Mouse (Mus musculus) stomach, embryonic 14.5 days (tissue): ENCODE measurements around the gene Lasp1. TPM values are rescaled to one million over a fixed set of nuclear protein-coding genes. Genes with fewer than 3 reads are reported as not detected.

Experiments used
- ATAC-seq: fragments of 200-750 bp; cut with Nextera tagmentation; 2 replicates; pipeline ENCODE4 v1.8.0; 2017; ENCODE audit warnings: low read depth, moderate TSS enrichment; ENCODE audit not compliant: insufficient number of reproducible peaks, insufficient read depth, low FRiP score
- H3K27ac ChIP-seq: fragments of 300-500 bp; sonication (generic); 2 replicates; pipeline ENCODE4 v1.5.1; 2014; ENCODE audit warnings: mild to moderate bottlenecking, low read length, moderate library complexity, mixed read lengths
- H3K27me3 ChIP-seq: fragments of 300-500 bp; sonication (generic); 2 replicates; pipeline ENCODE4 v1.6.1; 2014; ENCODE audit warnings: low read length, control low read depth, mixed read lengths; ENCODE audit not compliant: control insufficient read depth, insufficient read depth
- H3K36me3 ChIP-seq: fragments of 300-500 bp; sonication (generic); 2 replicates; pipeline ENCODE4 v1.6.1; 2014; ENCODE audit warnings: mild to moderate bottlenecking, control low read depth, low read length, moderate library complexity, mixed read lengths; ENCODE audit not compliant: control insufficient read depth, insufficient read depth
- H3K4me1 ChIP-seq: fragments of 300-500 bp; sonication (generic); 2 replicates; pipeline ENCODE4 v1.6.1; 2014; ENCODE audit warnings: low read length, control low read depth, mixed read lengths; ENCODE audit not compliant: control insufficient read depth, insufficient read depth
- H3K4me2 ChIP-seq: fragments of 300-500 bp; sonication (generic); replicated peaks from 2 replicates; pipeline ENCODE4 v1.6.1; 2014; ENCODE audit warnings: low read depth, low read length, control low read depth
- H3K4me3 ChIP-seq: fragments of 300-500 bp; sonication (generic); 2 replicates; pipeline ENCODE4 v1.5.1; 2014; ENCODE audit warnings: low read depth, low read length, control low read depth
- H3K9ac ChIP-seq: fragments of 300-500 bp; sonication (generic); replicated peaks from 2 replicates; pipeline ENCODE4 v1.6.1; 2014; ENCODE audit warnings: low read depth, mild to moderate bottlenecking, control low read depth, low read length, moderate library complexity, mixed read lengths
- H3K9me3 ChIP-seq: fragments of 300-500 bp; sonication (generic); 2 replicates; pipeline ENCODE4 v1.6.1; 2016; ENCODE audit warnings: low read depth, low read length, control low read depth; ENCODE audit not compliant: control insufficient read depth
- WGBS: fragments of 180-500 bp; shearing (Covaris S2); extraction: QIAGEN DNeasy Blood & Tissue Kit; methylation state at CpG from one replicate; pipeline ENCODE4 v1.1.7; 2014; 5-methylcytosine and 5-hydroxymethylcytosine counted together
- polyA plus RNA-seq: library from polyadenylated mRNA; unstranded; fragments of >200 nt; fragmentation: Nextera tagmentation; extraction: Ambion mirVana; gene quantifications from 2 replicates; pipeline ENCODE4 v1.2.1, GENCODE M21; 2014

Lasp1 gene
- polyA plus RNA-seq, 1 experiment from 2014 or later, result 73.2 TPM

DNA sequence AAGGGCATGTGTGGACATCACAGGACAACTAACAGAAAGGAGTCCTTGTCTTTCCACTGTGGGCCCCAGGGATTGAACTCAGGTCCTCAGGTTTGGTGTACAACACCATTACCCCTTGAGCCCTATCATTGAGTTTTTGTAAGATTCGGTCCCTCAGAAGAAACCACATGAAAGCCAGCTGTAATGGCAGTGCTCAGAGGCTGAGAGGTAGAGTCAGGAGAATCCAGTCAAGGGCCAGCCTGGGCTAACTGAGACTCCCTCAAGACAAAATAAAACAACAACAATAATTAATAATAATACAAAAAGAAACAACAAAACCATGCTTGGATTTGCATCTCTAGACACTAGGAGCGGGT lies 41.3 kb downstream of the Lasp1 start:
- peaks cover 26% of the 10 kb centered on the region for H3K36me3 ChIP-seq
- H3K9ac ChIP-seq, result no peak overlapping the region
- H3K4me2 ChIP-seq, result peak overlapping the region; percentile 42; the same call in 1 of the 2 replicates
- no peaks in the 10 kb centered on the region for H3K27me3 ChIP-seq
- WGBS, result 65% methylated on average over 2 of the region's 2 CpGs
- H3K27ac ChIP-seq, result no peak overlapping the region
- ATAC-seq, result no peak
- no peak overlapping the region; the same call in 1 of the 2 replicates for H3K4me3 ChIP-seq
- H3K9me3 ChIP-seq, result no peaks in the 10 kb centered on the region
- peaks cover 5% of the 10 kb centered on the region; the same call in 1 of the 2 replicates for H3K4me1 ChIP-seq

DNA sequence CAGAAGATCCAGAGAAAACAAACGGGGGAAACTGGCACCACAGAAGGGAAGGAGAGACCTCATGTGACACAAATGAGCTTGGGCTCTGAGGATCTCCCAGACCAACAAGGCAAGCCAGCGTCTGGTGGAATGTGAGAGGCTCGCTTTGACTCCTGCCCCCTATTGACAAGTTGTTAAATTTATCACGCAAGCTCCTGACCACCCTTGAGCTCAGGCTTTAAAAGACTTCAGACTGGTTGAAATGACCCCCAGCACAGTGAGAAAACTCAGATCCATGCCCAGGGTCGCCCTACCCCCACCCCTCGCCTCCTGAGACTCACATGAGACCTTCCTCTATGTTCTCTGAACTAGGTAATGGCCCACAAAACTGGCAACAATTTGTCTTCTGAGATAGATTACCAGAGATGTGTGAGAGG lies 41.7 kb downstream of the Lasp1 start, which contains the start of gene B230217C12Rik:
Gene B230217C12Rik, plus strand, starts transcription at position 242 of the 416 bp plus-strand sequence.
- ATAC-seq, result no peak
- peak within 1 kb of the TSS; percentile 39; the same call in 1 of the 2 replicates for H3K9ac ChIP-seq
- peak within 1 kb of the TSS; percentile 36 for H3K4me3 ChIP-seq
- peak within 1 kb of the TSS; percentile 46 for H3K27ac ChIP-seq
- H3K4me1 ChIP-seq, result peaks cover 5% of the 10 kb centered on the region; the same call in 1 of the 2 replicates
- no peaks in the 10 kb centered on the region for H3K9me3 ChIP-seq
- H3K36me3 ChIP-seq, result peaks cover 23% of the 10 kb centered on the region
- peak within 1 kb of the TSS; percentile 42 for H3K4me2 ChIP-seq
- no peaks in the 10 kb centered on the region for H3K27me3 ChIP-seq
- under 1% methylated on average over 6 of the region's 6 CpGs for WGBS

DNA sequence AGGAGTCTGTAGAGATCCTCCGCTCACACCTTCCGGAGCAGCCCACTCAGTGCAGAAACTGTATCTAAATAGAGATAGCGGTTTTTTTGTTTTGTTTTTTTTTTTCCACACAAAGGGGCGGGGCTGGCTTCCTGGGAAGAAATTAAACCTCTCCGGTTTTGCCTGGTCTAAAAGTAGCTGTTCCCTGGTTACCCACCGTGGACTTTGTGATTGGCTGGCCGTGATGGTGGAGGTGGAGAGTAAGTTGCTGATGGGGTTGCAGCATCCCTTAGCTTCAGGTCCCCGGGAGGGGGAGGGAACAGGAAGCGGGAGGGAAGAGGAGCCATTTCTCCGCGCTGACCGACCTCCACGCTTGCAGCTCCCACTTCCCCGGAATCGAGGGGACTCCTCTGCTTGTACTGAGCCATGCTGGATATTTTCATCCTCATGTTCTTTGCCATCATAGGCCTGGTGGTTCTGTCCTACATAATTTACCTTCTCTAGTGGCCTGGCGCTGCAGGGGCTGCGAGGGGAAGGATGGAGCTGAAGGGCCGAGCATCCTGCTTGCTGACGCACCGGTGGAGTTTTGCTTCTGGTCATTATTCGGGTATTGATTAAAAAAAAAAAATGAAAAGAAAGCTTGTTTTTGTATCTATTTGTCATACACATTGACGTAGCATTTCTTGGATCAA lies 42.3 kb downstream of the Lasp1 start:
- peak; percentile 70; the same call in 1 of the 2 replicates for ATAC-seq
- H3K27me3 ChIP-seq, result no peaks in the 10 kb centered on the region
- H3K9ac ChIP-seq, result peak overlapping the region; percentile 39; the same call in 1 of the 2 replicates
- H3K9me3 ChIP-seq, result no peaks in the 10 kb centered on the region
- H3K4me3 ChIP-seq, result peak overlapping the region; percentile 36
- peaks cover 5% of the 10 kb centered on the region; the same call in 1 of the 2 replicates for H3K4me1 ChIP-seq
- 2% methylated on average over 22 of the region's 22 CpGs for WGBS
- peaks cover 18% of the 10 kb centered on the region for H3K36me3 ChIP-seq
- H3K27ac ChIP-seq, result peak overlapping the region; percentile 46
- peak overlapping the region; percentile 42 for H3K4me2 ChIP-seq

DNA sequence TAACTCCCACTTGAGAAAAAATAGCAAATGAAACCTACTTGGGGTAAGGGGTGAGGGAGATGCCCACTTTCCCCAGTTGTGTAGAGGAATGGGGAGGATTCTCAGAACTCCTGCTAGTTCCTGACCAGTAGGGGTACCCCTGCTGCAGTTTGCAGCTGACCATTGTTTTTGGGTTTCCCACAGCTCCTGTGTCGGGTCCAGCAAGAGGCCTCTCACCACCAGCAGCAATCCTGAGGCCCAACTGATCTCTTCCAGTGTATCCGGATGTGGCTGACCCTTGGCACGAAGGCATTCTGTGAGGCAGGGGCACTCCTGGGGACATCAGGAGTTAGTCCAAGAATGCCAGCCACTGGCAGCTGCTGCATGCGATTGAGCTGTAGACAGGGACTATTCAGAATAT lies 43.2 kb downstream of the Lasp1 start:
- Histone ChIP-seq H3K4me2 (peak overlapping the region; percentile 17; the same call in 1 of the 2 replicates), H3K4me1 (peaks cover 5% of the 10 kb centered on the region; the same call in 1 of the 2 replicates), H3K9me3 (no peaks in the 10 kb centered on the region), H3K27me3 (no peaks in the 10 kb centered on the region), H3K9ac (no peak overlapping the region), H3K27ac (no peak overlapping the region), H3K36me3 (peaks cover 9% of the 10 kb centered on the region), H3K4me3 (no peak overlapping the region)
- no peak for ATAC-seq
- WGBS, result 49% methylated on average over 4 of the region's 4 CpGs

DNA sequence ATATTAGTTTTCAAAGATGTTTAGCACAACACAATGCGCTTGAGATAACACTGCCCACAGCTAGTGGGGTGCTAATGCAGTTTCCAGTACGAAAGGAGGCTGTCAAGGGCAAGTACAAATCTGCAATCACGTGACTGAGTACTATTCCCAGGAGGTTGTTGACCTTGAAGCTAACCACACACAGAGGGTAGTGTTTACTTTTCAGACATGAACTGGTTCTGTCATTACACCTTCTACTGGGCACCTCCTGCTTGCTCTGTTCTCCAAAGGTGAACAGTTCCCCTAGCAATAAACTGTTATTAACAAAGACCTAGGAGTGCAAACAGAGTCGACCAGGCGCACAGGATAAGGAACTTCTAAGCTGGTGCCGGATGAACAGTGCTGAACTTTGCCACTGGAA lies 51.6 kb downstream of the Lasp1 start:
- 38% methylated on average over 6 of the region's 6 CpGs for WGBS
- ATAC-seq, result peak; percentile 84

DNA sequence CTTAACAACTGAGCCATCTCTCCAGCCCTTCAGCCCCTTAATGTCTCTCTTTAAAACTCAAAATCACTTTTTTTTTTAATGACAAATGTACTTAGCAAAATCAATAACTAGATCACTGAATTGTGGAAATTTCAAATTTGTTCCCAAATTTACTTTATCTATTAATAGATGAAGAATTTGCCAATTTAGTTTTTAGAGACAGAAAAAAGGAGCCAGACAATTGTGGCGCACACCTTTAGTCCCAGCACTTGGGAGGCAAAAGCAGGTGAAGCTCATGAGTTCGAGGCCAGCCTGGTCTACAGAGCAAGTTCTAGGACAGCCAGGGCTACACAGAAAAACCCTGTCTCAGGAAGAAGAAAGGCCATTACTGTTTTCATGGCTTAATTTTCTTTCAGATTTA lies 52.8 kb downstream of the Lasp1 start:
- H3K9me3 ChIP-seq, result no peaks in the 10 kb centered on the region
- H3K27ac ChIP-seq, result no peak overlapping the region
- H3K9ac ChIP-seq, result no peak overlapping the region
- H3K4me2 ChIP-seq, result no peak overlapping the region
- H3K36me3 ChIP-seq, result no peaks in the 10 kb centered on the region
- 94% methylated on average over 2 of the region's 2 CpGs for WGBS
- no peak for ATAC-seq
- no peaks in the 10 kb centered on the region for H3K27me3 ChIP-seq
- no peak overlapping the region for H3K4me3 ChIP-seq
- H3K4me1 ChIP-seq, result no peaks in the 10 kb centered on the region

More for the DNA sequence above, 51.6 kb downstream of the Lasp1 start:
- no peaks in the 10 kb centered on the region for H3K27me3 ChIP-seq
- no peak overlapping the region for H3K9ac ChIP-seq
- no peaks in the 10 kb centered on the region for H3K36me3 ChIP-seq
- H3K4me1 ChIP-seq, result no peaks in the 10 kb centered on the region
- H3K4me2 ChIP-seq, result no peak overlapping the region
- H3K9me3 ChIP-seq, result no peaks in the 10 kb centered on the region
- H3K4me3 ChIP-seq, result no peak overlapping the region
- no peak overlapping the region for H3K27ac ChIP-seq

DNA sequence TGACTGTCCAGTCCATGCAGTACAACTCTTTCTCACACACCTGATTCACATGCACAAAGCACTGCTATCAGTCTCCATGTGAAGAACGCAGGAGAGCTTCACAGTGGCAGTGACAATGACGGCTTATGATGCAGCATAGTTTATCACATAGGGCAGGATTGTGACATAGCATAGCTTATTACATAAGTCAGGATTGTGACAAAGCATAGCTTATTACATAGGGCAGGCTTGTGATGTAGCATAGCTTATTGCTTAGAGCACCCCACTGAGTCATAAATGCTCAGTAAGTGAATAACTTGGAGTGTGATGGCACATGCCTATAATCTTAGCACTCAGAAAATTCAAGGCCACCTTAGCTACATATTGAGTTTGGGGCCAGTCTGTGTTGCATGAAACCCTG lies 56.7 kb downstream of the Lasp1 start:
- Histone ChIP-seq H3K9me3 (no peaks in the 10 kb centered on the region), H3K27me3 (no peaks in the 10 kb centered on the region), H3K4me3 (no peak overlapping the region), H3K27ac (no peak overlapping the region), H3K9ac (no peak overlapping the region), H3K4me2 (no peak overlapping the region), H3K4me1 (no peaks in the 10 kb centered on the region), H3K36me3 (no peaks in the 10 kb centered on the region)
- WGBS, result 81% methylated on average over 2 of the region's 2 CpGs
- ATAC-seq, result no peak

DNA sequence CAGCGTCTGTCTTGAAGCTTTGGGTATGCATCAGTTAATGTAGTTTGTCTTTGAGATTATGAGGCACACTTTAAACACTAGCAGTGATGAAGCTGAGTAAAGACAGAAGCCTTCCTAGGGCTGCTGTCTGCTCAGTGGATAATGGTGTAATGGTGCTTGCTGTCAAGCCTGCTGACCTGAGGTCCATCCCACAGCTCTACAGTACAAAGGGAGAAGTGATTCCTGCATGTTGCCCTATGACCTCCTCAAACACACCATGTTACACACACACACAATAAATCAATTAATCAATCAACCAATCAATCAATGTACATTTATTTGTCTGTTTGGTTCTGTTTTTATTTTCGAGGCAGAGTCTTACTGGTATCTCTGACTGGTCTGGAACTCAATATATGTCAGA lies 63.3 kb downstream of the Lasp1 start:
- H3K9me3 ChIP-seq, result no peaks in the 10 kb centered on the region
- 55% methylated on average over 2 of the region's 2 CpGs for WGBS
- H3K27me3 ChIP-seq, result no peaks in the 10 kb centered on the region
- ATAC-seq, result no peak
- no peaks in the 10 kb centered on the region for H3K4me1 ChIP-seq
- H3K27ac ChIP-seq, result no peak overlapping the region
- H3K9ac ChIP-seq, result no peak overlapping the region
- H3K36me3 ChIP-seq, result no peaks in the 10 kb centered on the region
- H3K4me2 ChIP-seq, result no peak overlapping the region
- H3K4me3 ChIP-seq, result no peak overlapping the region
